Mouse (Mus musculus): ENCODE results near the gene Lpp. TPM values are rescaled to one million over a fixed set of nuclear protein-coding genes. Genes with fewer than 3 reads are reported as not detected.

The Lpp gene
- polyA plus RNA-seq, 1 experiment from 2014 or later: 12.2 TPM

DNA sequence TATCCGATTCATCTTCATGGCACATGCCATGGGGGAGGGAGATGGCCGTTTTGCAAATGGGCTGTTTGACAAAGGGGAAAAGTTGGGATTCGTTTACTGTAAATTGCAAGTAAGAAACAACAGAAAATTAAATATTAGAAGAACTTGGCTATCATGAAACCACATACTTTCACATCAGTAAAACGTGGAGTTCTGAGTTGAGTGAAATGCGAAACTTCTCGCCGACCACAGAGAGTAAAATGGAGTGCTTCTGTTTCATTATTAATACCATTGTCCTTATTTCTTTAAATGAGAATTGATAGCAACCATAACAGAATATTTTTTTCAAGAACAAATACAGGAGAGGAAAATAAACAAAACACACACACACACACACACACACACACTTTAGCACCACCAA is 133.9 kb downstream of the Lpp start:
- H3K27ac ChIP-seq (ENCODE audit: low read length): no peak overlapping the region
- no peaks in the 10 kb centered on the region for H3K36me3 ChIP-seq (ENCODE audit: control insufficient read depth, insufficient read depth)
- H3K9me3 ChIP-seq (ENCODE audit: control insufficient read depth, low read length): no peaks in the 10 kb centered on the region
- no peak overlapping the region for H3K9ac ChIP-seq (replicated peaks; ENCODE audit: low read depth, low read length)
- 96% methylated on average over 7 of the region's 7 CpGs for WGBS
- H3K4me2 ChIP-seq (ENCODE audit: low read length): no peak overlapping the region
- no peak overlapping the region for H3K4me3 ChIP-seq (replicated peaks; ENCODE audit: low read length)
- ATAC-seq: no peak
- H3K4me1 ChIP-seq (replicated peaks; ENCODE audit: control insufficient read depth, insufficient read depth, low read length): no peaks in the 10 kb centered on the region
- H3K27me3 ChIP-seq (replicated peaks; ENCODE audit: control insufficient read depth, insufficient read depth, low read length): no peaks in the 10 kb centered on the region

- no peak for ATAC-seq
- 80% methylated on average over 2 of the region's 2 CpGs for WGBS
Observed at GRCm38 (mm10) chr16:24531681-24532080, 138.4 kb downstream of the Lpp start.

GRCm38 (mm10) chr16:24535221-24535620 is 141.9 kb downstream of the Lpp start:
- no peak overlapping the region for H3K4me2 ChIP-seq (ENCODE audit: low read length)
- H3K36me3 ChIP-seq (ENCODE audit: control insufficient read depth, insufficient read depth): no peaks in the 10 kb centered on the region
- 87% methylated on average over 6 of the region's 6 CpGs for WGBS
- H3K4me3 ChIP-seq (replicated peaks; ENCODE audit: low read length): no peak overlapping the region
- H3K27me3 ChIP-seq (replicated peaks; ENCODE audit: control insufficient read depth, insufficient read depth, low read length): no peaks in the 10 kb centered on the region
- no peak for ATAC-seq
- H3K27ac ChIP-seq (ENCODE audit: low read length): no peak overlapping the region
- H3K9ac ChIP-seq (replicated peaks; ENCODE audit: low read depth, low read length): no peak overlapping the region
- no peaks in the 10 kb centered on the region for H3K9me3 ChIP-seq (ENCODE audit: control insufficient read depth, low read length)
- H3K4me1 ChIP-seq (replicated peaks; ENCODE audit: control insufficient read depth, insufficient read depth, low read length): no peaks in the 10 kb centered on the region

More at GRCm38 (mm10) chr16:24531681-24532080, 138.4 kb downstream of the Lpp start:
- Histone ChIP-seq H3K9me3 (ENCODE audit: control insufficient read depth, low read length) (no peaks in the 10 kb centered on the region), H3K27ac (ENCODE audit: low read length) (no peak overlapping the region), H3K27me3 (replicated peaks; ENCODE audit: control insufficient read depth, insufficient read depth, low read length) (no peaks in the 10 kb centered on the region), H3K4me3 (replicated peaks; ENCODE audit: low read length) (no peak overlapping the region), H3K36me3 (ENCODE audit: control insufficient read depth, insufficient read depth) (no peaks in the 10 kb centered on the region), H3K4me2 (ENCODE audit: low read length) (no peak overlapping the region), H3K4me1 (replicated peaks; ENCODE audit: control insufficient read depth, insufficient read depth, low read length) (no peaks in the 10 kb centered on the region), H3K9ac (replicated peaks; ENCODE audit: low read depth, low read length) (no peak overlapping the region)

- H3K4me1 ChIP-seq (replicated peaks; ENCODE audit: control insufficient read depth, insufficient read depth, low read length): no peaks in the 10 kb centered on the region
- 64% methylated on average over 7 of the region's 7 CpGs for WGBS
- no peaks in the 10 kb centered on the region for H3K9me3 ChIP-seq (ENCODE audit: control insufficient read depth, low read length)
- H3K36me3 ChIP-seq (ENCODE audit: control insufficient read depth, insufficient read depth): no peaks in the 10 kb centered on the region
- no peak overlapping the region for H3K9ac ChIP-seq (replicated peaks; ENCODE audit: low read depth, low read length)
- ATAC-seq: no peak
- H3K4me2 ChIP-seq (ENCODE audit: low read length): no peak overlapping the region
- no peak overlapping the region for H3K27ac ChIP-seq (ENCODE audit: low read length)
- no peaks in the 10 kb centered on the region for H3K27me3 ChIP-seq (replicated peaks; ENCODE audit: control insufficient read depth, insufficient read depth, low read length)
- H3K4me3 ChIP-seq (replicated peaks; ENCODE audit: low read length): no peak overlapping the region
Observed at GRCm38 (mm10) chr16:24536261-24536660, 143.0 kb downstream of the Lpp start.

DNA sequence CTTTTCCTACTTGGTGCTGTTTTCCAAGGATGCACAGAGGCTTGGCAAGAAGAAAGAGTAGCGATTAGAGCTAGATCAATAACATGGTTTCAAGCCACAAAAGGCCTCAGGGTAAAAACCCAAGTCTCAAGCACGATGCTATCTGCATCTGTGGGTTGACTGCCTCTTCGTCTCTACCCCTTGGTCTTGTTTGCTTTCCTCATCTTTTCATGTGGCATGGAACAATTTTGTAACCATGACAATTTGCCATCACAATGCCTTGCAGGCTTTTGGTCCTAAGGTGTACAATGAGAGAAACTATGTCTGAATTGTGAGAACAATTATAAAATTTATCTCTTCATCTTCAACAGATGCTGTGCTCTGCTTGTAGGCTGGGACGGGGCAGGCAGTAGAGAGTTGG is 145.7 kb downstream of the Lpp start:
- no peaks in the 10 kb centered on the region for H3K9me3 ChIP-seq (ENCODE audit: control insufficient read depth, low read length)
- no peak for ATAC-seq
- H3K4me1 ChIP-seq (replicated peaks; ENCODE audit: control insufficient read depth, insufficient read depth, low read length): no peaks in the 10 kb centered on the region; the same call in 1 of the 2 replicates
- H3K27ac ChIP-seq (ENCODE audit: low read length): no peak overlapping the region
- H3K4me3 ChIP-seq (replicated peaks; ENCODE audit: low read length): no peak overlapping the region
- 93% methylated on average over 4 of the region's 4 CpGs for WGBS
- H3K9ac ChIP-seq (replicated peaks; ENCODE audit: low read depth, low read length): no peak overlapping the region
- H3K36me3 ChIP-seq (ENCODE audit: control insufficient read depth, insufficient read depth): no peaks in the 10 kb centered on the region
- no peak overlapping the region for H3K4me2 ChIP-seq (ENCODE audit: low read length)
- H3K27me3 ChIP-seq (replicated peaks; ENCODE audit: control insufficient read depth, insufficient read depth, low read length): no peaks in the 10 kb centered on the region

DNA sequence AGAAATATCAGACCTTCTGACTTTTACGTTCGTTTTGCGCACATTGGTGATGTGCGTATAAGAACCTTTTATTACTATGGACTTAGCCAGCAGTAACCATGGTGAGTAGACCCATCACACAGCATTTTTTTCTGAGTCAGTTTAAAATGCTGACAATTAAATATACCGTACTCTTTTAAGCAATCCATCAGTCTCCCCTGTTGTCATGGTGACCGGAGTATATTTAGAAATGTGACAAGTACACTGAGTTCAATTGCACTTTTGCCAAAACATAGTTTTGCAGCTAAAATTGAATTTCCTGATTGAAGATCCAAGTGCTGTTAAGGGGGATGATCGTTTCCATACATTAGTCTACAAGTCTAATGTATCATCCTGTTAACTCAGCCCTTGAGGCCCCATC is 149.6 kb downstream of the Lpp start:
- Histone ChIP-seq H3K4me3 (replicated peaks; ENCODE audit: low read length) (no peak overlapping the region), H3K36me3 (ENCODE audit: control insufficient read depth, insufficient read depth) (no peaks in the 10 kb centered on the region), H3K9me3 (ENCODE audit: control insufficient read depth, low read length) (no peaks in the 10 kb centered on the region), H3K27me3 (replicated peaks; ENCODE audit: control insufficient read depth, insufficient read depth, low read length) (no peaks in the 10 kb centered on the region), H3K9ac (replicated peaks; ENCODE audit: low read depth, low read length) (no peak overlapping the region), H3K27ac (ENCODE audit: low read length) (no peak overlapping the region), H3K4me2 (ENCODE audit: low read length) (no peak overlapping the region), H3K4me1 (replicated peaks; ENCODE audit: control insufficient read depth, insufficient read depth, low read length) (no peaks in the 10 kb centered on the region; the same call in 1 of the 2 replicates)
- 74% methylated on average over 7 of the region's 7 CpGs for WGBS
- peak; percentile 67 for ATAC-seq

DNA sequence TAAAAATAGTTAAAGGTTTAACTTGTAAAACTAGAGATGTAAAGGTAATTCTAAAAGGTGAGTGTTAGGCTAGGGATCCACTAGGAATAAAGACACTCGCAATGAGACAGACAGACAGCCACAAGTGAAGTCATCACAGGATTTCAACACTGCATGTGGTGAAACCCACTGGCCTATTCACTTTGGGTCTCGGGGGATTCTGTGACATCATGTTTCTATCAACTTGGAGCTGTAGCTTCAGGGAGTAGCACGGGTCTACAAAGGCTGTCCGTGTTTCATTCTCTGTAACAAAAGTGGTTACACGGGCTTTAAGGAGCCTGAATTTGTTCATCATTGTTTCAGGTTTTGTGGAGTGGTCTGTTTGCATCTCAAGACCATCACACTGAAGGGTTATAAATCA is 152.1 kb downstream of the Lpp start:
- no peak for ATAC-seq
- 89% methylated on average over 5 of the region's 5 CpGs for WGBS
- H3K36me3 ChIP-seq (ENCODE audit: control insufficient read depth, insufficient read depth): no peaks in the 10 kb centered on the region

DNA sequence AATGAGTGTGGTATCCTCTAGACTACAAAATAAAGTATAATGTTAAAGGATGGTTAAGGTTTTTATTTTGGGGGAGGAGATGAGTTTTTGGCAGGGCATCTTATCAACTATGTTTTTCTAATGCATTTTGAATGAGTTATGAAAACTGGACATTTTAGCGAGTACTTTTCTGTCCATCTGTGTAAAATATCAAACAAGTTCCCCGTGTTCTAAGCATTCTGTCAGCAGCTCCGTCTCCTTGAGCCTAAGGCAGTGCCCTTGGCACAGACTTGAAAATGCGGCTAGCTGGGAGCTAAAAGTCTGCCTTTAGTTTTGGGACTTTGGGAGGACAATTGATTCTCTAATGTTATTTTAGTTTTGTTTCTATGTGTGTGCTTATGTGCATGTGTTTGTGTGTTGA is 165.2 kb downstream of the Lpp start:
- H3K27ac ChIP-seq (ENCODE audit: low read length): no peak overlapping the region
- H3K27me3 ChIP-seq (replicated peaks; ENCODE audit: control insufficient read depth, insufficient read depth, low read length): no peaks in the 10 kb centered on the region
- no peak overlapping the region for H3K4me2 ChIP-seq (ENCODE audit: low read length)
- H3K4me1 ChIP-seq (replicated peaks; ENCODE audit: control insufficient read depth, insufficient read depth, low read length): no peaks in the 10 kb centered on the region
- no peak for ATAC-seq
- no peaks in the 10 kb centered on the region for H3K36me3 ChIP-seq (ENCODE audit: control insufficient read depth, insufficient read depth)
- WGBS: 95% methylated on average over 4 of the region's 4 CpGs
- H3K9me3 ChIP-seq (ENCODE audit: control insufficient read depth, low read length): no peaks in the 10 kb centered on the region
- no peak overlapping the region for H3K4me3 ChIP-seq (replicated peaks; ENCODE audit: low read length)
- H3K9ac ChIP-seq (replicated peaks; ENCODE audit: low read depth, low read length): no peak overlapping the region

More for the DNA sequence above, 152.1 kb downstream of the Lpp start:
- Histone ChIP-seq H3K4me2 (ENCODE audit: low read length) (no peak overlapping the region), H3K9ac (replicated peaks; ENCODE audit: low read depth, low read length) (no peak overlapping the region), H3K9me3 (ENCODE audit: control insufficient read depth, low read length) (no peaks in the 10 kb centered on the region), H3K4me1 (replicated peaks; ENCODE audit: control insufficient read depth, insufficient read depth, low read length) (no peaks in the 10 kb centered on the region; the same call in 1 of the 2 replicates), H3K27me3 (replicated peaks; ENCODE audit: control insufficient read depth, insufficient read depth, low read length) (no peaks in the 10 kb centered on the region), H3K27ac (ENCODE audit: low read length) (no peak overlapping the region), H3K4me3 (replicated peaks; ENCODE audit: low read length) (no peak overlapping the region)

- H3K27me3 ChIP-seq (replicated peaks; ENCODE audit: control insufficient read depth, insufficient read depth, low read length): no peaks in the 10 kb centered on the region
- no peaks in the 10 kb centered on the region for H3K4me1 ChIP-seq (replicated peaks; ENCODE audit: control insufficient read depth, insufficient read depth, low read length)
- ATAC-seq: no peak
- no peak overlapping the region for H3K9ac ChIP-seq (replicated peaks; ENCODE audit: low read depth, low read length)
- no peak overlapping the region for H3K4me3 ChIP-seq (replicated peaks; ENCODE audit: low read length)
- no peaks in the 10 kb centered on the region for H3K36me3 ChIP-seq (ENCODE audit: control insufficient read depth, insufficient read depth)
- no peak overlapping the region for H3K4me2 ChIP-seq (ENCODE audit: low read length)
- WGBS: 91% methylated on average over 4 of the region's 4 CpGs
- no peaks in the 10 kb centered on the region for H3K9me3 ChIP-seq (ENCODE audit: control insufficient read depth, low read length)
- H3K27ac ChIP-seq (ENCODE audit: low read length): no peak overlapping the region
Observed at GRCm38 (mm10) chr16:24559811-24560210, 166.5 kb downstream of the Lpp start.

- Histone ChIP-seq H3K4me1 (replicated peaks; ENCODE audit: control insufficient read depth, insufficient read depth, low read length) (no peaks in the 10 kb centered on the region), H3K27me3 (replicated peaks; ENCODE audit: control insufficient read depth, insufficient read depth, low read length) (no peaks in the 10 kb centered on the region), H3K9ac (replicated peaks; ENCODE audit: low read depth, low read length) (no peak overlapping the region), H3K4me2 (ENCODE audit: low read length) (no peak overlapping the region), H3K9me3 (ENCODE audit: control insufficient read depth, low read length) (no peaks in the 10 kb centered on the region), H3K4me3 (replicated peaks; ENCODE audit: low read length) (no peak overlapping the region), H3K36me3 (ENCODE audit: control insufficient read depth, insufficient read depth) (no peaks in the 10 kb centered on the region), H3K27ac (ENCODE audit: low read length) (no peak overlapping the region)
- ATAC-seq: no peak
- 94% methylated on average over 2 of the region's 2 CpGs for WGBS
Observed at GRCm38 (mm10) chr16:24560998-24561397, 167.7 kb downstream of the Lpp start.
